Mouse (Mus musculus) thymus, adult 2 months (tissue): ENCODE measurements around the gene Acss3. TPM values are rescaled to one million over a fixed set of nuclear protein-coding genes. Genes with fewer than 3 reads are reported as not detected.

Experiments used
- DNase-seq: peaks from one replicate; pipeline ENCODE4 v3.0.0; 2021
- H3K27ac ChIP-seq: fragments of 200-500 bp; 2 replicates; pipeline ENCODE4 v1.5.1; 2012; ENCODE audit warnings: low read length, control low read depth; ENCODE audit not compliant: control insufficient read depth, insufficient read depth
- H3K27me3 ChIP-seq: fragments of 200-500 bp; 2 replicates; pipeline ENCODE4 v1.6.1; 2012; ENCODE audit warnings: mild to moderate bottlenecking, low read length, moderate library complexity, mixed read lengths; ENCODE audit not compliant: control insufficient read depth, insufficient read depth
- H3K36me3 ChIP-seq: fragments of 200-500 bp; 2 replicates; pipeline ENCODE4 v1.6.1; 2012; ENCODE audit warnings: mild to moderate bottlenecking, low read length, moderate library complexity; ENCODE audit not compliant: control insufficient read depth, insufficient read depth
- H3K4me1 ChIP-seq: fragments of 200-500 bp; replicated peaks from 2 replicates; pipeline ENCODE4 v1.6.1; 2012; ENCODE audit warnings: low read length; ENCODE audit not compliant: control insufficient read depth, insufficient read depth
- H3K4me3 ChIP-seq: fragments of 200-500 bp; 2 replicates; pipeline ENCODE4 v1.5.1; 2012; ENCODE audit warnings: mild to moderate bottlenecking, low read length, control low read depth, moderate library complexity; ENCODE audit not compliant: control insufficient read depth, insufficient read depth
- CTCF ChIP-seq: fragments of 200-500 bp; IDR thresholded peaks from 2 replicates; pipeline ENCODE4 v1.5.1; 2012; ENCODE audit warnings: mild to moderate bottlenecking, control low read depth, low read length, moderate library complexity, borderline replicate concordance; ENCODE audit not compliant: control insufficient read depth, poor library complexity, insufficient read depth; ENCODE audit errors: extremely low read depth
- POLR2A ChIP-seq: fragments of 200-500 bp; IDR thresholded peaks from 2 replicates; pipeline ENCODE4 v1.6.1; 2012; ENCODE audit warnings: mild to moderate bottlenecking, low read length, control low read depth, moderate library complexity; ENCODE audit not compliant: control insufficient read depth, poor library complexity, insufficient read depth; ENCODE audit errors: extremely low read depth
- WGBS: fragments of 180-500 bp; shearing (Covaris S2); methylation state at CpG from one replicate; pipeline ENCODE4 v1.1.7; 2018; 5-methylcytosine and 5-hydroxymethylcytosine counted together
- polyA plus RNA-seq: library from polyadenylated mRNA; depleted of rRNA; stranded (reverse); fragments of >200 nt; gene quantifications from 2 replicates; pipeline ENCODE4 v1.2.3, GENCODE M21; 2012

Acss3 gene
- polyA plus RNA-seq, 1 experiment, result 0.90 TPM

- no peak overlapping the region for H3K27ac ChIP-seq
- DNase-seq, result no peak
- no peak overlapping the region for H3K4me3 ChIP-seq
- TF ChIP-seq POLR2A (no peak), CTCF (no peak)
- H3K27me3 ChIP-seq, result no peaks in the 10 kb centered on the region
- WGBS, result 68% methylated on average over 4 of the region's 4 CpGs
- H3K36me3 ChIP-seq, result no peaks in the 10 kb centered on the region
- H3K4me1 ChIP-seq, result no peaks in the 10 kb centered on the region
Measured at GRCm38 (mm10) chr10:107053846-107054624, 69.4 kb downstream of the Acss3 start.

GRCm38 (mm10) chr10:107050489-107050888 lies 73.0 kb downstream of the Acss3 start:
- Histone ChIP-seq H3K4me3 (no peak overlapping the region), H3K4me1 (no peaks in the 10 kb centered on the region), H3K27ac (no peak overlapping the region), H3K36me3 (no peaks in the 10 kb centered on the region), H3K27me3 (no peaks in the 10 kb centered on the region)
- no peak for DNase-seq
- TF ChIP-seq POLR2A, result no peak
- TF ChIP-seq CTCF, result no peak
- 78% methylated on average over 2 of the region's 2 CpGs for WGBS

DNA sequence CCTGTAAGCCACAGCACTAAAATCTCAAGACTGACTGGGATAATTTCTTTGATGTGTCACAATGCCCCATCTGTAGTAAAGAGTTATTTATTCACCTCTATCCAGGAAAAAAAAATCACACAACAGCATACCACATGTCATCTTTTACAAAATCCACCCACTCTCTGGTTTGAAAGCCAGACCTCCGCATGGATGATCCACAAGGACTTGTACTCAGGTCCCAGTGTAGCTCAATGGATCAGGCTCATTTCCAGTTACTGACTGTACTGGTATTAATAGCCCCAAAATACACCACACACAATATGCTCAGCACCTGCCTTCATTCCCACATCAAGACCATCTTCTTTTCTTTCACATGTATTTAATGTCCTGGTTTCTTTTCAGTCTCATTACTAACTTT lies 80.8 kb downstream of the Acss3 start:
- DNase-seq, result no peak
- no peak for TF ChIP-seq CTCF
- no peak for TF ChIP-seq POLR2A
- Histone ChIP-seq H3K27ac (no peak overlapping the region), H3K4me1 (no peaks in the 10 kb centered on the region), H3K36me3 (no peaks in the 10 kb centered on the region), H3K27me3 (no peaks in the 10 kb centered on the region), H3K4me3 (no peak overlapping the region)
- WGBS, result 100% methylated on average over 1 of the region's 1 CpGs

DNA sequence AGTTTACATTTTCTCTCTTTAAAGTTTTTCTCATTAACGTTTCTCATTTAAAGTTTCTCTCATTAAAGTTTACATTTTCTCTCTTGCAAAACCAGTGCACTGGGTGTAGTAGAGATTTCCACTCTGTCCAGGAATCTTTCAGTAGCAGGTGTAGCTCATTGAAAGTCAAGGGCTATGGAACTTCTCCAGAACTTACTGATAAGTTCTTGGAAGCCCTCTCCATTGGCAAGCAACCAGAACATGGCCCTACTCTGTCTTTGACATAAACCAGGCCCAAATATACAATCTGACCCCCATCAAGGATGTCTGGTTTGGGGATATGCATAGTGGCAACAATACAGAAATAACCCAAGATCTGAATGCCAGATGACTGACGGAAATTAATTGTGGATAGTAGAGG lies 82.6 kb downstream of the Acss3 start:
- Histone ChIP-seq H3K4me1 (no peaks in the 10 kb centered on the region), H3K36me3 (no peaks in the 10 kb centered on the region), H3K27me3 (no peaks in the 10 kb centered on the region), H3K27ac (no peak overlapping the region), H3K4me3 (no peak overlapping the region)
- 94% methylated on average over 2 of the region's 2 CpGs for WGBS
- TF ChIP-seq CTCF (no peak), POLR2A (no peak)
- DNase-seq, result no peak

DNA sequence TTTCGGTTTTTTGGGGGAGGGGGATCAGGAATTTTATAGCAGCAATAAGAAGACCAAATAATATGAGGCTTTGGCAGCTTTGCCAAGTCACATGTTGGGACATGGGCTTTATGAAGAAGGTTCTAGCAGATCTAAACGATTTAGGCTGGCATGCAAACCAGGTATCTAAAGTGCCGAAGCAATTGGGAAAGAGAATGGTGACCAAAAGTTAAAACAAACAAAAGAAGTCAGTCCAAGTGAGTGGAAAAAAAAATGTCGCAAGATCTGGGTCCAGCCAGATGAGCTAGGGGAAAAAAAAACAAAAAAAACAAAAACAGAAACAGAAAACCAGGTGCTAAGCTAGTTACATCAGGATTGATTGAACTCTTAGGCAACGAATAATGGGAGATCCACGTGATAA lies 83.1 kb downstream of the Acss3 start:
- H3K4me3 ChIP-seq, result no peak overlapping the region
- H3K36me3 ChIP-seq, result no peaks in the 10 kb centered on the region
- H3K27ac ChIP-seq, result no peak overlapping the region
- TF ChIP-seq POLR2A (no peak), CTCF (no peak)
- H3K4me1 ChIP-seq, result no peaks in the 10 kb centered on the region
- WGBS, result 76% methylated on average over 6 of the region's 6 CpGs
- DNase-seq, result no peak
- H3K27me3 ChIP-seq, result no peaks in the 10 kb centered on the region

DNA sequence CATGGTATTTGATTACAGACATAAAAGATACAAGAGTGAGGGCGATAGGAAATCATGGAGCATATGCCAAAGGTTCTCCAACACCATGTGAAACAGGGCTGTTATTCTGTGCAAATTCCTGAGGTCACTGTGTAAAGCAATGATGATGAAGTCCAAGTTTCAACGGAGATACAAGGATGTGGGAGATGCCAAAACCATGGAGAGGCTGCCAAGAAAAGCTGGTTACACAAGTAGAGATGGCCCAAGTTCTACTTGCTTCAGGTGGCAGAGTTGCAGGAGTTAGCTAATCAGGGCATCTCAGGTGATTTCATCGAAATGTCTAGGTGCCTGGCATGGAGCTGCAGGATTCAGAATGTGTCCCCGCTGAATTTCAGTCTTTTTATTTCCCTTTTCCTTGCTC lies 84.3 kb downstream of the Acss3 start:
- no peak overlapping the region for H3K4me3 ChIP-seq
- no peaks in the 10 kb centered on the region for H3K4me1 ChIP-seq
- 87% methylated on average over 4 of the region's 4 CpGs for WGBS
- TF ChIP-seq CTCF (no peak), POLR2A (no peak)
- no peaks in the 10 kb centered on the region for H3K27me3 ChIP-seq
- H3K36me3 ChIP-seq, result no peaks in the 10 kb centered on the region
- no peak for DNase-seq
- no peak overlapping the region for H3K27ac ChIP-seq
